Mouse (Mus musculus) liver, embryonic 16.5 days (tissue): ENCODE results near the gene Rdh19. TPM values are rescaled to one million over a fixed set of nuclear protein-coding genes. Genes with fewer than 3 reads are reported as not detected.

Experiments used
- ATAC-seq: fragments of 200-750 bp; cut with Nextera tagmentation; 2 replicates; pipeline ENCODE4 v1.8.0; 2017; ENCODE audit warnings: low read depth, mild to moderate bottlenecking, moderate number of reproducible peaks, moderate library complexity
- H3K27ac ChIP-seq: fragments of 300-500 bp; sonication (generic); 2 replicates; pipeline ENCODE4 v1.5.1; 2014; ENCODE audit warnings: mild to moderate bottlenecking, low read length
- H3K27me3 ChIP-seq: fragments of 300-500 bp; sonication (generic); 2 replicates; pipeline ENCODE4 v1.6.1; 2014; ENCODE audit warnings: low read depth, low read length, mixed read lengths; ENCODE audit not compliant: control insufficient read depth, insufficient read depth
- H3K36me3 ChIP-seq: fragments of 300-500 bp; sonication (generic); 2 replicates; pipeline ENCODE4 v1.6.1; 2014; ENCODE audit warnings: mild to moderate bottlenecking; ENCODE audit not compliant: control insufficient read depth, insufficient read depth
- H3K4me1 ChIP-seq: fragments of 300-500 bp; sonication (generic); 2 replicates; pipeline ENCODE4 v1.6.1; 2014; ENCODE audit warnings: low read depth, low read length, mixed read lengths; ENCODE audit not compliant: control insufficient read depth
- H3K4me2 ChIP-seq: fragments of 300-500 bp; sonication (generic); 2 replicates; pipeline ENCODE4 v1.6.1; 2014; ENCODE audit warnings: low read depth, low read length, mixed read lengths
- H3K4me3 ChIP-seq: fragments of 300-500 bp; sonication (generic); 2 replicates; pipeline ENCODE4 v1.5.1; 2014; ENCODE audit warnings: low read depth, mild to moderate bottlenecking, low read length
- H3K9ac ChIP-seq: fragments of 300-500 bp; sonication (generic); 2 replicates; pipeline ENCODE4 v1.6.1; 2014; ENCODE audit warnings: low read depth, low read length
- H3K9me3 ChIP-seq: fragments of 300-500 bp; sonication (generic); replicated peaks from 2 replicates; pipeline ENCODE4 v1.6.1; 2016; ENCODE audit warnings: low read length; ENCODE audit not compliant: control insufficient read depth
- WGBS: fragments of 180-500 bp; shearing (Covaris S2); extraction: QIAGEN DNeasy Blood & Tissue Kit; methylation state at CpG from one replicate; pipeline ENCODE4 v1.1.7; 2014; ENCODE audit not compliant: insufficient replicate concordance; 5-methylcytosine and 5-hydroxymethylcytosine counted together
- polyA plus RNA-seq: library from polyadenylated mRNA; unstranded; fragments of >200 nt; fragmentation: Nextera tagmentation; extraction: Ambion mirVana; gene quantifications from 2 replicates; pipeline ENCODE4 v1.2.1, GENCODE M21; 2015

Gene Rdh19
- polyA plus RNA-seq, 1 experiment from 2014 or later, result not detected

DNA sequence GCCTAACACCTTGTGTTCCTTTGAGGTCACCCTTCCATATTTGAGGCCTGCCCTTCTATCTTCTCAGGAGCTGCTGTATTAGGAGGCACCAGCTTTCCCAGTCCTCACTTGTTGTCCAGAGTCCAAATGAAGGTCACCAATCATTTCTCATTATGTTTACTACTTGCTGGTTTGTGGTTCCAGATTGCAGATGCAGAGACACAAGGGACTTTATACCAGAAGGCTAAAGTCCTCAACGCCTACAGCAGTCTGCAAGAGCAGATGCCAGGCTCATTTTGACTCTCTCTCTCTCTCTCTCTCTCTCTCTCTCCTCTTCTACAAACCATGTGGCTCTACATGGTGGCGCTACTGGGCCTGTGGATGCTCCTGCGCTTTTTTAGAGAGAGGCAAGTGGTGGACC is 16.5 kb downstream of the Rdh19 start, which contains the start of gene Rdh16f2:
Rdh16f2 (plus strand) TSS at position 243 of the 400 bp plus-strand sequence.
- Histone ChIP-seq H3K4me2 (no peak within 1 kb of the TSS), H3K27ac (no peak within 1 kb of the TSS), H3K4me1 (no peaks in the 10 kb centered on the region), H3K9me3 (no peaks in the 10 kb centered on the region), H3K36me3 (no peaks in the 10 kb centered on the region), H3K4me3 (no peak within 1 kb of the TSS), H3K27me3 (no peaks in the 10 kb centered on the region), H3K9ac (no peak within 1 kb of the TSS)
- no peak for ATAC-seq
- 47% methylated on average over 3 of the region's 3 CpGs for WGBS

DNA sequence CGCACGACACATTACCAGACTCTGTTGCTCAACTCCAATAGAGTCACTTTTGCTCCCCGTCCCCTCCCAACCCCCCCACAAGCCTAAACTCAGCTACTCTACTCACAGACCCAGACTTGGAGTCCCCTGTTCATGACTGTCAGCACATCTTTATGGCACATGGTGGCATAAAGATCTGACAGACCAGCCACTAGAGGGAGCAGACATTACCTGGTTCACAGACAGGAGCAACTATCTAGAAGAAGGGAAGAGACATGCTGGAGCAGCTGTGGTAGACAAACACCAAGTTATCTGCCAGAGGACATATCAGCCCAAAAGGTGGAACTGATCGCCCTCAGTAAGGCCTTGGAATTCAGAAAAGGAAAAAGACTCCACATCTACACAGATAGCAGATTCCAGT is 22.8 kb downstream of the Rdh19 start:
- Histone ChIP-seq H3K9me3 (no peaks in the 10 kb centered on the region), H3K4me1 (no peaks in the 10 kb centered on the region), H3K36me3 (no peaks in the 10 kb centered on the region), H3K27ac (no peak overlapping the region), H3K27me3 (no peaks in the 10 kb centered on the region), H3K4me2 (no peak overlapping the region), H3K9ac (no peak overlapping the region), H3K4me3 (no peak overlapping the region)
- 47% methylated on average over 4 of the region's 4 CpGs for WGBS
- ATAC-seq, result no peak

GRCm38 (mm10) chr10:127877681-127878080 is 28.0 kb downstream of the Rdh19 start:
- WGBS, result 22% methylated on average over 2 of the region's 2 CpGs
- H3K9ac ChIP-seq, result no peak overlapping the region

DNA sequence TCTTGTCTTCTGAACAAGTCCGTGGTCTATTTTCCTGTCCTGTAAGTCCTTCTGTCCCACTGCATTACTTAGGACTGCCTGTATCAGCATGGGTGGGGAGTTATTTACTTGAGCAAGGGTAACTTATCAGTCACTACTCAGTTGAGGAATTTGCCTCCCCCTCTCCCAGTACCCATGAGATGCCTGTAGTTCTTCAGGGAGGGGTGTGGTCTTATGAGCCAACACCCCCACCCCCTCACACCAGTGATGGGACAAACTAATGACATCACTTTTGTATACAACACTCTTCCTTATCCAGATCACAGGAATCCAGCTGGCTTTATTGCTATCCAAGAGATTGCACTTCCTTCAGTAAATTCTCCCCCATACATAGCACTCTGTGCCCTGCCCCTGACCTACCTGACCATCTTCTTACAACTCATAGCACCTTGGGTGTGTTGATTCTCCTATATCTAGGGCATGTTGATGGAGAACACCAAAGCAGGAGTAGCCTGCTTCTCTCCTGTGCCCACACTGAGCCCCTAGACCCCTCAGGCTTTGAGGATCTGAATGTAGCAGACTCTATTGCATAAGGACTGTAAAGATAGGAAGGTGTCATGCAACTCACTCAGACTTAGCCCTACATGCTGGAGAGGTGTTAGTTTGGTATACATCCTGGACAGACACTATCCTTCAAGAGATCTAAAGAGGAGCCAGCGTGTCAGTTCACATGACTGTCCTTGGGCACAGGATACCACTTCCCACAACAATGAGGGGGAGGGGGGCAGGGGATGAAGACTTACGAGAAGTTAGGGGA is 28.7 kb downstream of the Rdh19 start:
- ATAC-seq, result peak; percentile 19; the same call in 1 of the 2 replicates
- 32% methylated on average over 3 of the region's 3 CpGs for WGBS
- H3K4me3 ChIP-seq, result no peak overlapping the region

More at GRCm38 (mm10) chr10:127877681-127878080, 28.0 kb downstream of the Rdh19 start:
- H3K4me2 ChIP-seq, result no peak overlapping the region
- H3K36me3 ChIP-seq, result no peaks in the 10 kb centered on the region
- no peaks in the 10 kb centered on the region for H3K9me3 ChIP-seq
- no peaks in the 10 kb centered on the region for H3K27me3 ChIP-seq
- H3K27ac ChIP-seq, result peak overlapping the region; percentile 69
- peak; percentile 83 for ATAC-seq
- H3K4me1 ChIP-seq, result peaks cover 12% of the 10 kb centered on the region
- H3K4me3 ChIP-seq, result no peak overlapping the region

DNA sequence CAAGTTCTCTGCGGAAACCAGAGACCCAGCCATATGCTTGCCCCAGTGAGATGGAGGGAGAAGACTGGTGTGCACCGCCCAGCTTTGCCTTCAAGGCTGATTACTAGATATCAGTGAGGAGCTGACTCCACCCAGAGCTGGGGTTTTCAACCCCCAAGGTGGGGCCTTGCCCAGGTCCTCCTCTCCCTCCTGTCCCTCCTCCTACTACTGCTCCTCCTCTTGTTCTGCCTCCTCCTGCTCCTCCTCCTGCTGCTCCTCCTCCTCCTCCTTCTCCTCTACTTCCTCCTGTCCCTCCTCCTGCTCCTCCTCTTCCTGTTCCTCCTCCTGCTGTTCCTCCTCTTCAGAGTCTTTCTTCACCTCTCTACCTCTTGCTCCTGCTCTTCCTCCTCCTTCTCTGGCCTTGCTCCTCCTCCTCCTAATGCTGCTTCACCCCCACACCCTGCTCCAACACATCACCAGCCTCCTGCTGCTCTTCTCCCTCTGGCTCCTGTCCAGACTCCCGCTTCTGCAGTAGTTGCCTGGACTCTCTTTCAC is 29.5 kb downstream of the Rdh19 start:
- peak; percentile 53 for ATAC-seq
- peaks cover 12% of the 10 kb centered on the region for H3K4me1 ChIP-seq
- H3K4me3 ChIP-seq, result no peak overlapping the region
- no peaks in the 10 kb centered on the region for H3K27me3 ChIP-seq
- no peak overlapping the region for H3K9ac ChIP-seq
- H3K4me2 ChIP-seq, result no peak overlapping the region
- H3K27ac ChIP-seq, result no peak overlapping the region
- H3K36me3 ChIP-seq, result no peaks in the 10 kb centered on the region
- no peaks in the 10 kb centered on the region for H3K9me3 ChIP-seq
- 45% methylated on average over 3 of the region's 3 CpGs for WGBS

More for the DNA sequence above, 28.7 kb downstream of the Rdh19 start:
- Histone ChIP-seq H3K27me3 (no peaks in the 10 kb centered on the region), H3K9ac (no peak overlapping the region), H3K4me1 (peaks cover 12% of the 10 kb centered on the region), H3K36me3 (no peaks in the 10 kb centered on the region), H3K4me2 (no peak overlapping the region), H3K27ac (peak overlapping the region; percentile 69), H3K9me3 (no peaks in the 10 kb centered on the region)

DNA sequence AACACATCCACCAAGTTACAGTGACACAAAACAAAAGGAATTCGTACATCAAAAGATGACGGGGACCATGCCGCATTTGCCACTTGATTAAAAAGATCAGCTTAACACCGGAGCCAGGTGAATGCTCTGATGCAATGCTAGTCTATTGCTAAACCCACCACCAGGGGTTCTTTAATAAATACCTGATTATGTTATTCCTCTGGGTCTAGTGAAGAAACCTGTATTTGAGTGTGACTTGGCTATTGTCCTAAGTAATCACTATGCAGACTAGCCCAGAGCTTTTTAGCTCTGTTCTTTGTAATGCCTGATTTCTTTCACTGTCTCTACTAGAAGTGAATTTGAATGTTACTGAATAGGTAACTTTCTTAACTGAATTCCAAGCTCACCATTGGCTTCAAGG is 31.3 kb downstream of the Rdh19 start:
- Histone ChIP-seq H3K4me2 (no peak overlapping the region), H3K4me3 (no peak overlapping the region), H3K27ac (no peak overlapping the region), H3K4me1 (peaks cover 12% of the 10 kb centered on the region), H3K9ac (no peak overlapping the region), H3K27me3 (no peaks in the 10 kb centered on the region), H3K9me3 (no peaks in the 10 kb centered on the region), H3K36me3 (no peaks in the 10 kb centered on the region)
- 70% methylated on average over 4 of the region's 4 CpGs for WGBS
- ATAC-seq, result no peak

DNA sequence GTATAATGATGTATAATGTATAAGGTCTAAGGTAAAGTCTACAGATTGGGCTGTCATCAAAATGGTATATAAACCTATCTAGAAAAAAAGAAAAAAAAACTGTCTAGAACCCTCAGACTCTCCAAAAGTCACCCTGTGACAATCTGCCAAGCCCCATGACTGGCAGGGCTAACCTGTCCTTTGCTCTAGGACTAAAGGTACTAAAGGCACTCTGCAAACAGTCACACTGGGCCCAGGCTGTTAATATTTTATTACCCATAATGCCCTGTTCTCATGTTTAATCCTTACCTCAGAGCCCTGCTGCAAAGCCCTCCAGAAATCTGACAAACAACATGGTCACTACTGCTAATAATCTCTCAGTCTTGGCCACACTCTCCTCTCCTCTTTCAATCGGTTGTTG is 36.8 kb downstream of the Rdh19 start:
- Histone ChIP-seq H3K4me3 (no peak overlapping the region), H3K4me1 (no peaks in the 10 kb centered on the region; the same call in 1 of the 2 replicates), H3K9me3 (no peaks in the 10 kb centered on the region), H3K9ac (no peak overlapping the region), H3K27me3 (no peaks in the 10 kb centered on the region), H3K36me3 (no peaks in the 10 kb centered on the region), H3K4me2 (no peak overlapping the region), H3K27ac (no peak overlapping the region)
- ATAC-seq, result peak; percentile 32; the same call in 1 of the 2 replicates
- WGBS, result 55% methylated on average over 1 of the region's 1 CpGs

DNA sequence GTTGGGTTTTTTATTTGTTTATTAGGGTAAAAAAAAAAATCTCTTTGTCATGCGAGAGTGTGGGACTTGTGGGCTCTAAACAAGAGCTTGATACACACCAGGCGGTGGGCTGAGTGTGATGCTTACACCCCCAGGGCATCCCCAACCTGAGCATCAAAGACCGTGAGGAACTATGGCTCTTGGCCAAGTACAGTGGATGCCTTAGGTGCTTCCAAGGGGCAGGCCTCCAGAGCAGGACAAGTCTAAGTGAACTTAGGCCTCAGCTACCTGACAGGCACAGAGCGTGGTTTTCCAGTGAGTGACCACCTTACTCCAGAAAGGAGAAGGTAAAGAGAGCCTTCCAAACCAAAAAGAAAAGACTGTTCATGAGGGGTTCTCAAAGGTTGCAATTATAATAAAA is 37.2 kb downstream of the Rdh19 start:
- Histone ChIP-seq H3K9me3 (no peaks in the 10 kb centered on the region), H3K4me1 (no peaks in the 10 kb centered on the region; the same call in 1 of the 2 replicates), H3K4me3 (no peak overlapping the region), H3K27ac (no peak overlapping the region), H3K9ac (no peak overlapping the region), H3K4me2 (no peak overlapping the region), H3K27me3 (no peaks in the 10 kb centered on the region), H3K36me3 (no peaks in the 10 kb centered on the region)
- 56% methylated on average over 4 of the region's 4 CpGs for WGBS
- ATAC-seq, result no peak

- Histone ChIP-seq H3K4me3 (no peak within 1 kb of the TSS), H3K9ac (no peak within 1 kb of the TSS), H3K4me2 (no peak within 1 kb of the TSS), H3K9me3 (no peaks in the 10 kb centered on the region), H3K4me1 (no peaks in the 10 kb centered on the region; the same call in 1 of the 2 replicates), H3K36me3 (no peaks in the 10 kb centered on the region), H3K27ac (peak within 1 kb of the TSS; percentile 40; the same call in 1 of the 2 replicates), H3K27me3 (no peaks in the 10 kb centered on the region)
- ATAC-seq, result peak; percentile 76
Measured at GRCm38 (mm10) chr10:127888605-127889004, 38.9 kb downstream of the Rdh19 start, which contains the start of gene Rdh7. Gene Rdh7, minus strand, starts transcription at chr10:127888817.
